Mouse (Mus musculus) forebrain, embryonic 14.5 days (tissue): ENCODE measurements around the gene Impg2. TPM values are rescaled to one million over a fixed set of nuclear protein-coding genes. Genes with fewer than 3 reads are reported as not detected.
A peak's percentile ranks its signal among the peaks of the same experiment; 100 is the strongest.

Experiments used
- ATAC-seq: fragments of 200-750 bp; cut with Nextera tagmentation; 2 replicates; pipeline ENCODE4 v1.8.0; 2017; ENCODE audit warnings: mild to moderate bottlenecking, moderate library complexity
- DNase-seq: peaks from one replicate; pipeline ENCODE4 v3.0.0-alpha.2; 2015; ENCODE audit warnings: low spot score
- H3K27ac ChIP-seq: fragments of 300-500 bp; sonication (generic); 2 replicates; pipeline ENCODE4 v1.5.1; 2014; ENCODE audit warnings: low read depth, mild to moderate bottlenecking, control low read depth, low read length, moderate library complexity
- H3K27me3 ChIP-seq: fragments of 300-500 bp; sonication (generic); replicated peaks from 2 replicates; pipeline ENCODE4 v1.6.1; 2014; ENCODE audit warnings: low read length, control low read depth, mixed read lengths; ENCODE audit not compliant: control insufficient read depth, insufficient read depth
- H3K36me3 ChIP-seq: fragments of 300-500 bp; sonication (generic); 2 replicates; pipeline ENCODE4 v1.6.1; 2014; ENCODE audit warnings: low read length, control low read depth; ENCODE audit not compliant: control insufficient read depth, insufficient read depth
- H3K4me1 ChIP-seq: fragments of 300-500 bp; sonication (generic); 2 replicates; pipeline ENCODE4 v1.6.1; 2014; ENCODE audit warnings: antibody characterized with exemption, low read length, control low read depth; ENCODE audit not compliant: control insufficient read depth, insufficient read depth
- H3K4me2 ChIP-seq: fragments of 300-500 bp; sonication (generic); 2 replicates; pipeline ENCODE4 v1.6.1; 2014; ENCODE audit warnings: mild to moderate bottlenecking, control low read depth, low read length
- H3K4me3 ChIP-seq: fragments of 300-500 bp; sonication (generic); 2 replicates; pipeline ENCODE4 v1.5.1; 2014; ENCODE audit warnings: low read depth, low read length, control low read depth
- H3K9ac ChIP-seq: fragments of 300-500 bp; sonication (generic); 2 replicates; pipeline ENCODE4 v1.6.1; 2014; ENCODE audit warnings: mild to moderate bottlenecking, low read length, control low read depth, moderate library complexity
- H3K9me3 ChIP-seq: fragments of 300-500 bp; sonication (generic); replicated peaks from 2 replicates; pipeline ENCODE4 v1.6.1; 2016; ENCODE audit warnings: low read length, control low read depth, mixed read lengths; ENCODE audit not compliant: control insufficient read depth
- WGBS: fragments of 180-500 bp; shearing (Covaris S2); extraction: QIAGEN DNeasy Blood & Tissue Kit; methylation state at CpG from one replicate; pipeline ENCODE4 v1.1.7; 2014; 5-methylcytosine and 5-hydroxymethylcytosine counted together
- polyA plus RNA-seq: library from polyadenylated mRNA; unstranded; fragments of >200 nt; fragmentation: Nextera tagmentation; extraction: Ambion mirVana; gene quantifications from 2 replicates; pipeline ENCODE4 v1.2.1, GENCODE M21; 2014

Impg2 gene
- polyA plus RNA-seq: 0.25 and 0.27 TPM in 2 replicates

- Histone ChIP-seq H3K27me3 (no peaks in the 10 kb centered on the region), H3K4me3 (no peak within 1 kb of the TSS), H3K4me1 (no peaks in the 10 kb centered on the region), H3K9ac (no peak within 1 kb of the TSS), H3K9me3 (no peaks in the 10 kb centered on the region), H3K27ac (no peak within 1 kb of the TSS), H3K4me2 (no peak within 1 kb of the TSS), H3K36me3 (no peaks in the 10 kb centered on the region)
- ATAC-seq (no peak), DNase-seq (no peak)
- 42% methylated on average over 6 of the region's 6 CpGs for WGBS
These were observed at the start of gene Impg2 for GRCm38 (mm10) chr16:56204051-56204450. TSS of gene Impg2 (plus strand) at chr16:56204313.

- Histone ChIP-seq H3K27ac (no peak overlapping the region), H3K4me2 (no peak overlapping the region), H3K36me3 (peaks cover 31% of the 10 kb centered on the region), H3K9me3 (no peaks in the 10 kb centered on the region), H3K27me3 (no peaks in the 10 kb centered on the region), H3K4me1 (no peaks in the 10 kb centered on the region), H3K4me3 (no peak overlapping the region), H3K9ac (no peak overlapping the region)
- ATAC-seq (no peak), DNase-seq (no peak)
- WGBS: 86% methylated on average over 7 of the region's 7 CpGs
These were observed 40.6 kb upstream of the Impg2 start for GRCm38 (mm10) chr16:56163466-56163865.

- Histone ChIP-seq H3K4me1 (0 out of 2 replicates have a peak, but pooled peaks cover 2% of the 10 kb centered on the region), H3K9me3 (no peaks in the 10 kb centered on the region), H3K27ac (no peak overlapping the region), H3K4me3 (no peak overlapping the region), H3K27me3 (no peaks in the 10 kb centered on the region), H3K4me2 (no peak overlapping the region), H3K36me3 (peaks cover 50% of the 10 kb centered on the region), H3K9ac (no peak overlapping the region)
- ATAC-seq (peak; percentile 94), DNase-seq (peak; percentile 69)
These were observed 33.9 kb upstream of the Impg2 start for GRCm38 (mm10) chr16:56170247-56170646.

- no peaks in the 10 kb centered on the region for H3K4me1 ChIP-seq
- no peak overlapping the region for H3K4me2 ChIP-seq
- peaks cover 33% of the 10 kb centered on the region for H3K36me3 ChIP-seq
- no peaks in the 10 kb centered on the region for H3K9me3 ChIP-seq
- no peak overlapping the region for H3K9ac ChIP-seq
- H3K4me3 ChIP-seq: no peak overlapping the region
- 64% methylated on average over 8 of the region's 8 CpGs for WGBS
- no peaks in the 10 kb centered on the region for H3K27me3 ChIP-seq
- no peak overlapping the region for H3K27ac ChIP-seq
- DNase-seq: no peak
- peak; percentile 29; the same call in 1 of the 2 replicates for ATAC-seq
These were observed 28.1 kb upstream of the Impg2 start for GRCm38 (mm10) chr16:56175867-56176581.

GRCm38 (mm10) chr16:56186863-56187262, 17.2 kb upstream of the Impg2 start:
- 70% methylated on average over 4 of the region's 4 CpGs for WGBS
- Histone ChIP-seq H3K4me1 (no peaks in the 10 kb centered on the region), H3K4me3 (no peak overlapping the region), H3K36me3 (peaks cover 60% of the 10 kb centered on the region), H3K4me2 (no peak overlapping the region), H3K9ac (no peak overlapping the region), H3K27me3 (no peaks in the 10 kb centered on the region), H3K9me3 (no peaks in the 10 kb centered on the region; the same call in 1 of the 2 replicates), H3K27ac (no peak overlapping the region)
- DNase-seq (no peak), ATAC-seq (no peak)

- Histone ChIP-seq H3K4me3 (no peak overlapping the region), H3K9me3 (no peaks in the 10 kb centered on the region; the same call in 1 of the 2 replicates), H3K4me1 (no peaks in the 10 kb centered on the region), H3K27me3 (no peaks in the 10 kb centered on the region), H3K9ac (no peak overlapping the region), H3K4me2 (no peak overlapping the region), H3K36me3 (peaks cover 49% of the 10 kb centered on the region), H3K27ac (no peak overlapping the region)
- peak; percentile 57 for ATAC-seq
- peak; percentile 51 for DNase-seq
- 83% methylated on average over 9 of the region's 9 CpGs for WGBS
These were observed 15.9 kb upstream of the Impg2 start for GRCm38 (mm10) chr16:56188198-56188597.

GRCm38 (mm10) chr16:56212740-56213139, 8.6 kb downstream of the Impg2 start:
- Histone ChIP-seq H3K27me3 (no peaks in the 10 kb centered on the region), H3K9ac (no peak overlapping the region), H3K36me3 (no peaks in the 10 kb centered on the region), H3K9me3 (no peaks in the 10 kb centered on the region), H3K4me1 (no peaks in the 10 kb centered on the region), H3K4me2 (no peak overlapping the region), H3K4me3 (no peak overlapping the region), H3K27ac (no peak overlapping the region)
- ATAC-seq (no peak), DNase-seq (no peak)
- WGBS: 74% methylated on average over 3 of the region's 3 CpGs

- H3K9ac ChIP-seq: no peak overlapping the region
- H3K27me3 ChIP-seq: no peaks in the 10 kb centered on the region
- H3K36me3 ChIP-seq: no peaks in the 10 kb centered on the region
- H3K9me3 ChIP-seq: no peaks in the 10 kb centered on the region
- no peak overlapping the region for H3K4me3 ChIP-seq
- no peaks in the 10 kb centered on the region for H3K4me1 ChIP-seq
- no peak overlapping the region for H3K27ac ChIP-seq
- ATAC-seq (no peak), DNase-seq (no peak)
- no peak overlapping the region for H3K4me2 ChIP-seq
These were observed 23.6 kb downstream of the Impg2 start for GRCm38 (mm10) chr16:56227686-56228085.

GRCm38 (mm10) chr16:56229455-56229854, 25.3 kb downstream of the Impg2 start:
- no peaks in the 10 kb centered on the region for H3K27me3 ChIP-seq
- H3K4me1 ChIP-seq: no peaks in the 10 kb centered on the region
- no peaks in the 10 kb centered on the region for H3K9me3 ChIP-seq
- no peak overlapping the region for H3K9ac ChIP-seq
- DNase-seq (no peak), ATAC-seq (no peak)
- H3K36me3 ChIP-seq: no peaks in the 10 kb centered on the region
- no peak overlapping the region for H3K27ac ChIP-seq
- 67% methylated on average over 2 of the region's 2 CpGs for WGBS
- H3K4me3 ChIP-seq: no peak overlapping the region
- H3K4me2 ChIP-seq: no peak overlapping the region
